Mouse (Mus musculus): Measurements from ENCODE around the gene Il17rc. TPM values are rescaled to one million over a fixed set of nuclear protein-coding genes. Genes with fewer than 3 reads are reported as not detected.

The Il17rc gene
- polyA plus RNA-seq (2015; fragmentation: Nextera tagmentation; extraction: Ambion mirVana): 12.9 and 13.1 TPM in 2 replicates

DNA sequence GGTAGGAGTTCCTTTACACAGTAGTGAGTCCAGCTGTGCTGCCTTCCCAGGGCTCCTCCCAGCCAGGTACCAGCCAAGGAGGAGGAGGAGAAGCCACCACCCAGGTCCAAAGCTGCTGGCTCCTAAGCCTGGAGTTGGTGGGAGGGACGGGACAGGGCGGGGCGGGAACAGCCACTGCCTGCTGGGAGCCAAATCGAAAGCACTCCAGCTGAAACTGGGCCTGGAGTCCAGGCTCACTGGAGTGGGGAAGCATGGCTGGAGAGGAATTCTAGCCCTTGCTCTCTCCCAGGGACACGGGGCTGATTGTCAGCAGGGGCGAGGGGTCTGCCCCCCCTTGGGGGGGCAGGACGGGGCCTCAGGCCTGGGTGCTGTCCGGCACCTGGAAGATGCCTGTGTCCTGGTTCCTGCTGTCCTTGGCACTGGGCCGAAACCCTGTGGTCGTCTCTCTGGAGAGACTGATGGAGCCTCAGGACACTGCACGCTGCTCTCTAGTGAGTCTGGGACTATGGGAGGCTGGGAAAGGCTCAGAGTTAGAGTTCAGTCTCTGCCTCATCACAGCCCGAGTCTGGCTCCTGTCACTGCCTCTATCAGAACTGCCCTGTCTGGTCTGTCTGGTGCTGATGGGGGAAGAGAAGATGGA is at the start of gene Il17rc:
Il17rc (plus strand) TSS at position 131 of the 640 bp plus-strand sequence.
- H3K9ac ChIP-seq (replicated peaks): peak within 1 kb of the TSS; percentile 57; the same call in 1 of the 2 replicates
- H3K4me2 ChIP-seq (ENCODE audit: low read depth, low read length): peak within 1 kb of the TSS; percentile 67
- 46% methylated on average over 12 of the region's 12 CpGs for WGBS (ENCODE audit: insufficient replicate concordance)
- ATAC-seq: peak; percentile 73
- no peaks in the 10 kb centered on the region for H3K36me3 ChIP-seq (replicated peaks; ENCODE audit: insufficient read depth, low read length)
- TF ChIP-seq EP300 (IDR thresholded peaks at IDR 0.05; ENCODE audit: low read depth) (no peak), CTCF (IDR thresholded peaks at IDR 0.05; ENCODE audit: low read depth) (no peak)
- DNase-seq: peak; percentile 65
- H3K4me3 ChIP-seq (ENCODE audit: low read depth, low read length): peak within 1 kb of the TSS; percentile 28
- 0 out of 2 replicates have a peak, but pooled peaks cover 6% of the 10 kb centered on the region for H3K27me3 ChIP-seq (ENCODE audit: insufficient read depth, low read length)
- peaks cover 15% of the 10 kb centered on the region for H3K4me1 ChIP-seq (ENCODE audit: insufficient read depth)
- H3K9me3 ChIP-seq (ENCODE audit: low read length): no peaks in the 10 kb centered on the region
- peak within 1 kb of the TSS; percentile 71; the same call in 1 of the 2 replicates for H3K27ac ChIP-seq (ENCODE audit: low read depth)

DNA sequence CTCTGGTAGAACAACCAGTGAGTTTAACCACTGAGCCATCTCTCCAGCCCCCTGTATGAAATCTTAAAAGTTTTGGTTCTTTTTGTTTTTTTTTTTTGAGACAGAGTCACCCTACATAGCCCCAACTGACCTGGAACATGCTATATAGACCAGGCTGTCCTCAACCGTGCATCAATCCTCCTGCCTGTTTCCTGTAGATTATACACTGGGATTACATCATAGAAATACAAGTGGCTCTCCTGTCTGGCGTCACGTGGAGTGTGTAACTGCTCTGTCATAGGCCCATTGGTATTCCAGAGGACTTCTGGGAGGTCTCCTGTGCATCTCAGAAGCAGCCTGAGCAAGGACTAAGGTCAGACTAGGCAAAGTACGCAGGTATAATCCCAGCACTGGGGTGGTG is 48.2 kb upstream of the Il17rc start:
- no peak for TF ChIP-seq EP300 (IDR thresholded peaks at IDR 0.05; ENCODE audit: low read depth)
- no peak for TF ChIP-seq CTCF (IDR thresholded peaks at IDR 0.05; ENCODE audit: low read depth)
- Histone ChIP-seq H3K4me2 (ENCODE audit: low read depth, low read length) (no peak overlapping the region), H3K9me3 (ENCODE audit: low read length) (no peaks in the 10 kb centered on the region), H3K27me3 (ENCODE audit: insufficient read depth, low read length) (no peaks in the 10 kb centered on the region), H3K4me1 (ENCODE audit: insufficient read depth) (peaks cover 12% of the 10 kb centered on the region), H3K27ac (ENCODE audit: low read depth) (no peak overlapping the region), H3K9ac (replicated peaks) (no peak overlapping the region), H3K36me3 (replicated peaks; ENCODE audit: insufficient read depth, low read length) (no peaks in the 10 kb centered on the region), H3K4me3 (ENCODE audit: low read depth, low read length) (no peak overlapping the region)
- DNase-seq (no peak), ATAC-seq (no peak)
- 44% methylated on average over 4 of the region's 4 CpGs for WGBS (ENCODE audit: insufficient replicate concordance)

DNA sequence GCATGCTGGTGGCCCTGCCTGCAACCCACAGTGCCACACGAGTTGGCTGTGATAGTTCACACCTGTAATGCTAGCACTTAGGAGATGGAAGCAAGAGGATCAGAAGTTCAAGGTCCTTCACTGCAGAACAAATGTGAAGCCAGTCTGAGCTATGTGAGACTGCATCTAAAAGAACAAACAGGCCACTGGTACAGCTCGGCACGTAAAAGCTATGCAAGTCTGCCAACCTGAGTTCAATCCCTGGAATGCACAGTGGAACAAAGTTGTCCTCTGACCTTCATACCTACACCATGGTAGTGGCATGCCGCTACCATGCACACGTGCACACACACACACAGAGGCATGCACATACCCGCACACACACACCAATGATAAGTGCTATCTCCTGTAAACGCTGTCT is 47.0 kb upstream of the Il17rc start:
- TF ChIP-seq EP300 (IDR thresholded peaks at IDR 0.05; ENCODE audit: low read depth): no peak
- Histone ChIP-seq H3K27ac (ENCODE audit: low read depth) (no peak overlapping the region), H3K9ac (replicated peaks) (no peak overlapping the region), H3K27me3 (ENCODE audit: insufficient read depth, low read length) (no peaks in the 10 kb centered on the region), H3K4me3 (ENCODE audit: low read depth, low read length) (no peak overlapping the region), H3K4me2 (ENCODE audit: low read depth, low read length) (no peak overlapping the region), H3K9me3 (ENCODE audit: low read length) (no peaks in the 10 kb centered on the region), H3K4me1 (ENCODE audit: insufficient read depth) (peaks cover 4% of the 10 kb centered on the region), H3K36me3 (replicated peaks; ENCODE audit: insufficient read depth, low read length) (no peaks in the 10 kb centered on the region)
- 68% methylated on average over 7 of the region's 7 CpGs for WGBS (ENCODE audit: insufficient replicate concordance)
- no peak for DNase-seq
- ATAC-seq: no peak

DNA sequence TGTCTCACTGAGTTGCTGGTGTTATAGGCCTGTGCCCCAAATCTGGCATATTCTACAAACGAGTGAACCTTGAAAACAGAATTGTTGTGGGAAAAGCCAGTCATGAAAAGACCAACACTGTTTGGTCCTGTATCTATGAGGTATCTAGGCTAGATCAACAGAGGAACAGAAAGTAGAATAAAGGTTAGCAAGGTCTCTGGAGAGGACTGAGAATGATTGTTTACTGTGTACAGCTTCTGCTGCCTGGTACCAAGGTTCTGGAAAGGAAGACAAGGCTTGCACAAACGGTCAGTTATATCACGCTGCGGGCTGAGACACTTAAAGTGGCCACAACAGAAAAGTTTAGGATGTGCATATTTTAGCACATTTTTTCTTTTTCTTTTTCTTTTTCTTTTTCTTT is 44.5 kb upstream of the Il17rc start:
- no peak overlapping the region for H3K27ac ChIP-seq (ENCODE audit: low read depth)

DNA sequence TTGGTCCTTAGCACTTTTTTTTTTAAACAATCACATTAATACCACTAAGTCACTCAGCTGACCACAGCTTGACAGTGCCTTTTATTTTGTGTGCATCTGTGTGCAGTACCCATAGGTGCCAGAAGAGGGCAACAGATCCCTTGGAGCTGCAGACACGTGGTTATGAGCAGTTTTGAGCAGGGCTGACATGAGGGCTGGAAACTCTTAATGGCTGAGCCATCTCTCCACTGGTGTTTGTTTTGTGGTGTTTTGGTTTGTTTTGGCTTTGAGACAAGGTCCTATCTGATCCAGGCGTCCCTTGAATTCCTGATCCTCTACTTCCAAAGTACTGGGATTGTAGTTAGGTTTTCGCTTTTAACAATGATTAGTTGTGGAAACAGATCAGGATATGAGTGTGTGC is 43.8 kb upstream of the Il17rc start:
- Histone ChIP-seq H3K36me3 (replicated peaks; ENCODE audit: insufficient read depth, low read length) (no peaks in the 10 kb centered on the region), H3K4me1 (ENCODE audit: insufficient read depth) (0 out of 2 replicates have a peak, but pooled peaks cover 3% of the 10 kb centered on the region), H3K4me2 (ENCODE audit: low read depth, low read length) (no peak overlapping the region), H3K27me3 (ENCODE audit: insufficient read depth, low read length) (no peaks in the 10 kb centered on the region), H3K4me3 (ENCODE audit: low read depth, low read length) (no peak overlapping the region), H3K9me3 (ENCODE audit: low read length) (no peaks in the 10 kb centered on the region), H3K9ac (replicated peaks) (no peak overlapping the region), H3K27ac (ENCODE audit: low read depth) (peak overlapping the region; percentile 86)
- 46% methylated on average over 3 of the region's 3 CpGs for WGBS (ENCODE audit: insufficient replicate concordance)
- TF ChIP-seq CTCF (IDR thresholded peaks at IDR 0.05; ENCODE audit: low read depth): peak; percentile 89
- no peak for TF ChIP-seq EP300 (IDR thresholded peaks at IDR 0.05; ENCODE audit: low read depth)
- ATAC-seq: peak; percentile 88
- peak; percentile 79 for DNase-seq

More for the DNA sequence above, 44.5 kb upstream of the Il17rc start:
- H3K4me1 ChIP-seq (ENCODE audit: insufficient read depth): 0 out of 2 replicates have a peak, but pooled peaks cover 3% of the 10 kb centered on the region
- no peak overlapping the region for H3K4me3 ChIP-seq (ENCODE audit: low read depth, low read length)
- no peak overlapping the region for H3K4me2 ChIP-seq (ENCODE audit: low read depth, low read length)
- ATAC-seq: no peak
- WGBS (ENCODE audit: insufficient replicate concordance): 85% methylated on average over 4 of the region's 4 CpGs
- no peaks in the 10 kb centered on the region for H3K36me3 ChIP-seq (replicated peaks; ENCODE audit: insufficient read depth, low read length)
- no peak overlapping the region for H3K9ac ChIP-seq (replicated peaks)
- H3K9me3 ChIP-seq (ENCODE audit: low read length): no peaks in the 10 kb centered on the region
- DNase-seq: no peak
- H3K27me3 ChIP-seq (ENCODE audit: insufficient read depth, low read length): no peaks in the 10 kb centered on the region
- TF ChIP-seq EP300 (IDR thresholded peaks at IDR 0.05; ENCODE audit: low read depth) (no peak), CTCF (IDR thresholded peaks at IDR 0.05; ENCODE audit: low read depth) (no peak)

DNA sequence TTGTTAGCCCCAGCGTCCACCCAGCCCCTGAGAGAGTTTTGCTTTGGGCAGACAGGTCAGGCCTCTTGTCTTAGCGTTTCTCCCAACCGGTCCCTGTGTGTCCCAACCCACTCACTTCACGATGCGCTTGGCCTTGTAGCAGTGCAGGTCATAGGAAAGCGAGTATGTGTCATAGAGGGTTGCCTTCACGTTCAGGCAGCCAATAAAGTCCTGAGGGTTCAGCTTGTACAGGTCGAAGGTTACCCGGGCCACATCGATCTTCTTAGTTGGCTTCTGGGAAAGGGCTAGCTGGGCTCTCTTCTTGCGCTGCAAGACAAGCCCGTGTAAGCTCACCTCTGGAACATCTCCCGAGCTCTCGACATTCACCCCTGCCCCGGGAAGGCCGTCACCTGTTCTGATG is 43.2 kb upstream of the Il17rc start:
- Histone ChIP-seq H3K27ac (ENCODE audit: low read depth) (peak overlapping the region; percentile 86), H3K4me1 (ENCODE audit: insufficient read depth) (0 out of 2 replicates have a peak, but pooled peaks cover 3% of the 10 kb centered on the region), H3K27me3 (ENCODE audit: insufficient read depth, low read length) (no peaks in the 10 kb centered on the region), H3K36me3 (replicated peaks; ENCODE audit: insufficient read depth, low read length) (no peaks in the 10 kb centered on the region), H3K9ac (replicated peaks) (0 out of 2 replicates have a peak overlapping the region, but pooled peaks have one; percentile 3), H3K4me3 (ENCODE audit: low read depth, low read length) (peak overlapping the region; percentile 27), H3K9me3 (ENCODE audit: low read length) (no peaks in the 10 kb centered on the region), H3K4me2 (ENCODE audit: low read depth, low read length) (peak overlapping the region; percentile 48)
- WGBS (ENCODE audit: insufficient replicate concordance): 71% methylated on average over 16 of the region's 16 CpGs
- ATAC-seq: peak; percentile 84
- DNase-seq: peak; percentile 65
- TF ChIP-seq CTCF (IDR thresholded peaks at IDR 0.05; ENCODE audit: low read depth) (no peak), EP300 (IDR thresholded peaks at IDR 0.05; ENCODE audit: low read depth) (0 out of 2 replicates have a peak, but pooled peaks have one; percentile 28)
